Mouse (Mus musculus) E14TG2a.4 (cell line): ENCODE measurements at regions not wholly inside any gene's neighbourhood (a gene's known extent, or its start where the extent isn't known, plus 50 kb on each side); places are given as distances from the start of the nearest gene placed in this dataset.

Experiments
- H3K27me3 ChIP-seq: 2 replicates; pipeline ENCODE4 v1.6.1; 2014; ENCODE audit warnings: low read length, control low read depth; ENCODE audit not compliant: insufficient read depth
- H3K36me3 ChIP-seq: 2 replicates; pipeline ENCODE4 v1.6.1; 2014; ENCODE audit warnings: low read length, control low read depth; ENCODE audit not compliant: insufficient read depth
- H3K4me1 ChIP-seq: replicated peaks from 2 replicates; pipeline ENCODE4 v1.6.1; 2014; ENCODE audit warnings: low read depth, low read length, control low read depth
- H3K4me3 ChIP-seq: replicated peaks from 2 replicates; pipeline ENCODE4 v1.5.1; 2014; ENCODE audit warnings: mild to moderate bottlenecking, low read length
- H3K9me3 ChIP-seq: 2 replicates; pipeline ENCODE4 v1.6.1; 2014; ENCODE audit warnings: low read length, control low read depth
- CTCF ChIP-seq: conservative IDR thresholded peaks from 2 replicates; pipeline ENCODE4 v1.5.1; 2014; ENCODE audit warnings: low read length
- NANOG ChIP-seq: IDR thresholded peaks from 2 replicates; pipeline ENCODE4 v1.6.1; 2014; ENCODE audit warnings: borderline replicate concordance, low read length, mixed read lengths
- POU5F1 ChIP-seq: IDR thresholded peaks from 2 replicates; pipeline ENCODE4 v1.6.1; 2014; ENCODE audit warnings: low read length, borderline replicate concordance

DNA sequence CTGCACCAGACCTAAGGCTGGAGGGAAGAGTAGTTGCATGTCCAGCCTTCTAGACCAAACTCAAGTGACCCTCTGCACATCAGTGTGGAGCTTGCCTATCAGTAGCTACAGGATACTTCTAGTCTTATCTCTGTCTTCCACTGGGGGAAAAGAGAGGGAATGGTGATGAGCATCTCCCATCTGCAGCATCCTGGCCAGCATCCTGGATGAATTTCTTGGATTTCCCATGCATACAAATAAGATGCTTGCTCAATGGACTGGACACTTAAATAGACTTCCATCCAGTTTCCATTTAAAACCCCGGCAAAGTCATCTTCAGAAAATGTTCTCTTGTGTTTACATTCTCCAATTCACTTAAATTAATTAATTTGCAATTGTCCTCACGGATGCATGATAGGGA, 50.5 kb upstream of the Npas2 start:
- H3K4me3 ChIP-seq = no peak overlapping the region
- TF ChIP-seq CTCF (no peak), NANOG (no peak), POU5F1 (no peak)
- no peaks in the 10 kb centered on the region for H3K27me3 ChIP-seq
- no peaks in the 10 kb centered on the region for H3K36me3 ChIP-seq
- H3K9me3 ChIP-seq = peaks cover 6% of the 10 kb centered on the region
- no peaks in the 10 kb centered on the region for H3K4me1 ChIP-seq

DNA sequence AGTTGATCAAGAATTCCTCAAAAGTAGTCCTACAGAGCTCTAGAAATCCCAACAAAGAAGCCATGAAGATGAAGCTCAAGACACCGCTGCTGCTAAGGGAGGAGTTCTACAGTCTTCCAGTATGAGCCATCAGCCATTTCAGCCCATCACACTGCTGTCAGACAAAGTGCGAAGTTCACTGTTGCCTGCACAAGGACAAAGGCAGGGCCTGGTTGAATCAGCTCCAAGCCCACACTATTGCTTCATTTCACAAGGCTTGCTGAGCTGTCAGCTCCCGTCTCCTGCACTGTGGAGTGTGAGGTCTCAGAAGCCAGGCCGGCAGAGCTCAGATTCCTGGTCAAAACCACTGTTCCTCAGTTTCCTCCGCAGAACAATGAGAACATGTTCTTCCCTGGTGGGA, 49.9 kb upstream of the Npas2 start:
- Histone ChIP-seq H3K36me3 (no peaks in the 10 kb centered on the region), H3K9me3 (peaks cover under 1% of the 10 kb centered on the region), H3K4me1 (no peaks in the 10 kb centered on the region), H3K4me3 (no peak overlapping the region), H3K27me3 (no peaks in the 10 kb centered on the region)
- TF ChIP-seq CTCF = no peak
- no peak for TF ChIP-seq POU5F1
- TF ChIP-seq NANOG = no peak
